Mouse (Mus musculus): Measurements from ENCODE around the gene Vmn1r149. TPM values are rescaled to one million over a fixed set of nuclear protein-coding genes. Genes with fewer than 3 reads are reported as not detected.
"Not testable (repeated sequence)": the region's sequence is repeated elsewhere in the genome, so short reads cannot be mapped to it uniquely, and the experiment has no call there.

Gene Vmn1r149
- polyA plus RNA-seq (2015; fragmentation: Nextera tagmentation; extraction: Ambion mirVana): not detected in 2 replicates

GRCm38 (mm10) chr7:22438129-22438528 is at the start of gene Vmn1r149:
Vmn1r149 (minus strand) TSS chr7:22438229.
- ATAC-seq (ENCODE audit: low read depth): not testable (repeated sequence)

DNA sequence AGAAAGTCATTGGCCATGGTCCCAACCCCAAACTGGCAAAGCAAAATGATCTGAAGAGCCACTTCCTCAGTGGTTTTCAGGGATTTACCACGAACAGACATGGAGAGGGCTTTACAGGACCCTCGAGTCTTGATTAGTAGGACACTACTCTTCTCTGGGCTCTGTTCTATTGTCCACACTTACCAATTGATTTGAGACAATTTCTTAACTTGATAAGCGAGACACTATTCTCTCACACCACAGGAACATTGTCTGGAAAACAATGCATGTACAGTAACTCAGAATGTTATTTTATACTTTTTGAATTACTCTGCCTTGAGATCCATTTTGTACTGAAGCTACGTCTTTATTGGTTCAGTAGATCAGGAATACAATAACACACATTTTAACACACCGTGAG is 25.9 kb upstream of the Vmn1r149 start, which contains the start of gene Gm10665:
TSS of gene Gm10665 (minus strand) at position 101 of the 400 bp plus-strand sequence.
- not testable (repeated sequence) for H3K36me3 ChIP-seq (ENCODE audit: control insufficient read depth, insufficient read depth, low read length); H3K4me1 ChIP-seq (replicated peaks; ENCODE audit: control insufficient read depth, insufficient read depth, low read length); H3K4me2 ChIP-seq (ENCODE audit: low read depth, low read length); ATAC-seq (ENCODE audit: low read depth); H3K9me3 ChIP-seq (ENCODE audit: control insufficient read depth, low read length); H3K27me3 ChIP-seq (ENCODE audit: control insufficient read depth, insufficient read depth, low read depth, low read length); H3K4me3 ChIP-seq (ENCODE audit: low read length); H3K9ac ChIP-seq (ENCODE audit: low read length); H3K27ac ChIP-seq (ENCODE audit: low read length)
- no CpG with 5 or more reads among the region's 5 CpGs for WGBS

More at GRCm38 (mm10) chr7:22438129-22438528, at the start of gene Vmn1r149:
- not testable (repeated sequence) for H3K4me2 ChIP-seq (ENCODE audit: low read depth, low read length); H3K27me3 ChIP-seq (ENCODE audit: control insufficient read depth, insufficient read depth, low read depth, low read length); H3K9me3 ChIP-seq (ENCODE audit: control insufficient read depth, low read length); H3K4me3 ChIP-seq (ENCODE audit: low read length); H3K9ac ChIP-seq (ENCODE audit: low read length); H3K36me3 ChIP-seq (ENCODE audit: control insufficient read depth, insufficient read depth, low read length); H3K27ac ChIP-seq (ENCODE audit: low read length); H3K4me1 ChIP-seq (replicated peaks; ENCODE audit: control insufficient read depth, insufficient read depth, low read length)
- WGBS: no CpG with 5 or more reads among the region's 2 CpGs

DNA sequence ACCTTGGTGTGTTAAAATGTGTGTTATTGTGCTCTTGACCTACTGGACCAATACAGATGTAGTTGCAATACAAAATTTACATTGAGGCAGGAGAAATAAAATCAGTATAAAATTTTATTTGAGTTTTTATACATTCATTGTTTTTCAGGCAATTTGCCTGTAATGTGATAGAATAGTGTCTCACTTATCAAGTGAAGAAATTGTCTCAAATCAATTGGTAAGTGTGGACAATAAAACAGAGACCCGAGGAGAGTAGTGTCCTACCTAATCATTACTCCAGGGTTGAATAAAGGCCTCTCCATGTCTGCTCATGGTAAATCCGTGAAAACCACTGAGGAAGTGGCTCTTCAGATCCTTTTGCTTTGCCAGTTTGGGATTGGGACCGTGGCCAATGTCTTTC is 24.7 kb downstream of the Vmn1r149 start, which contains the start of gene Vmn1r148:
TSS of gene Vmn1r148 (plus strand) at position 301 of the 400 bp plus-strand sequence.
- WGBS: no CpG with 5 or more reads among the region's 3 CpGs
- H3K4me2 ChIP-seq (ENCODE audit: low read depth, low read length); H3K9ac ChIP-seq (ENCODE audit: low read length); ATAC-seq (ENCODE audit: low read depth); H3K36me3 ChIP-seq (ENCODE audit: control insufficient read depth, insufficient read depth, low read length); H3K4me1 ChIP-seq (replicated peaks; ENCODE audit: control insufficient read depth, insufficient read depth, low read length); H3K27ac ChIP-seq (ENCODE audit: low read length); H3K4me3 ChIP-seq (ENCODE audit: low read length); H3K27me3 ChIP-seq (ENCODE audit: control insufficient read depth, insufficient read depth, low read depth, low read length); H3K9me3 ChIP-seq (ENCODE audit: control insufficient read depth, low read length): not testable (repeated sequence)

Other genes starting within 250 kb of the Vmn1r149 start
- not detected in 2 replicates for gene Vmn1r143, start 248.9 kb downstream of the Vmn1r149 start, polyA plus RNA-seq (2015; fragmentation: Nextera tagmentation; extraction: Ambion mirVana)
- not detected in 2 replicates for gene Gm8653, start 237.0 kb downstream of the Vmn1r149 start, polyA plus RNA-seq (2015; fragmentation: Nextera tagmentation; extraction: Ambion mirVana)
- not detected in 2 replicates for gene Gm8453, start 208.7 kb downstream of the Vmn1r149 start, polyA plus RNA-seq (2015; fragmentation: Nextera tagmentation; extraction: Ambion mirVana)
- not detected in 2 replicates for gene Gm4187, start 108.5 kb downstream of the Vmn1r149 start, polyA plus RNA-seq (2015; fragmentation: Nextera tagmentation; extraction: Ambion mirVana)
- gene Gm8660, start 67.2 kb downstream of the Vmn1r149 start, polyA plus RNA-seq (2015; fragmentation: Nextera tagmentation; extraction: Ambion mirVana): not detected in 2 replicates
- not detected in 2 replicates for gene Vmn1r148, start 24.6 kb downstream of the Vmn1r149 start, polyA plus RNA-seq (2015; fragmentation: Nextera tagmentation; extraction: Ambion mirVana)
- not detected in 2 replicates for gene Gm10665, start 25.8 kb upstream of the Vmn1r149 start, polyA plus RNA-seq (2015; fragmentation: Nextera tagmentation; extraction: Ambion mirVana)
- not detected in 2 replicates for gene Vmn1r151, start 61.4 kb upstream of the Vmn1r149 start, polyA plus RNA-seq (2015; fragmentation: Nextera tagmentation; extraction: Ambion mirVana)
- not detected in 2 replicates for gene Vmn1r152, start 84.7 kb upstream of the Vmn1r149 start, polyA plus RNA-seq (2015; fragmentation: Nextera tagmentation; extraction: Ambion mirVana)
- gene Gm8677, start 96.7 kb upstream of the Vmn1r149 start, polyA plus RNA-seq (2015; fragmentation: Nextera tagmentation; extraction: Ambion mirVana): not detected in 2 replicates
- gene Gm4201, start 127.1 kb upstream of the Vmn1r149 start, polyA plus RNA-seq (2015; fragmentation: Nextera tagmentation; extraction: Ambion mirVana): not detected in 2 replicates
- gene Gm4565, start 149.9 kb upstream of the Vmn1r149 start, polyA plus RNA-seq (2015; fragmentation: Nextera tagmentation; extraction: Ambion mirVana): not detected in 2 replicates
- not detected in 2 replicates for gene Vmn1r155, start 219.8 kb upstream of the Vmn1r149 start, polyA plus RNA-seq (2015; fragmentation: Nextera tagmentation; extraction: Ambion mirVana)